Mouse (Mus musculus): ENCODE data around the gene Glod5. TPM values are rescaled to one million over a fixed set of nuclear protein-coding genes. Genes with fewer than 3 reads are reported as not detected.

Gene Glod5
- polyA plus RNA-seq, 1 experiment from 2014 or later, result not detected

DNA sequence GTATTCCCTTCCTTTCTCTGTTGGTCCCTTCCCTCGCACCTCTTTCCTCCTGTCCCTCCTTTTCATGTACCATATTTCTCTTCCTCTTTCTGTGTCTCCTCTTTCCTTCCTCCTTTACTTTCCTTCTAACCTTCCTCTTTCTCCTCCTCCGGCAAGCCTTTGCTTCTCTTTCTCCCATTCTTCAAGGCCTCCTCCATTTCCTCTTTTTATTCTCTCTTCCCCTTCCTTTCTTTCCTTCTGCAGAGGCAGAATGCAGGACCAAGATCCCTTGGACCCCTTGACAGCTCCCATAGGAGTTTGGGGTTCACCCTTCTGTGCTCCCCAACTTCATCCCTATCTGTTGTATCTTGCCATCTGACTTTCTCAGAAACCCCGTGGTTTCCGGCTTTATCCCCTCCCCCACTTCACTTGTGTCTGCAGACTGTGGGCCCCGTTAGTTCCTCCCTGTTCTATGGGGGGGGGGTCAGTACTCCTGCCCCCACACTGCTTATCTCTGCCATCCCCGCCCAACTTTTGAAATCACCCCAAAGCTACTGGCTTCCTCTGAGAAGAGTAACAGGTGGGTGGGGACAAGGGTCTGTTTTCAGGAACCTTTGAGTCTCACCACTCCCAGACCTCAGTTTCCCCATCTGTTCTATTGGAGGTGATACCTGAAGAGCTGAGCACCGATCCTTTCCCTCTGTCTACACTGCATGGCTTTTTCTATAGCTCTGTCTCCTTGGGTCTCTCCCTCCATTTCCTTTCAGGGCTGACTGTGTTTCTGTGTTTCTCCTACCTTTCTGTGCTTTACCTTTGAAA, 54.3 kb downstream of the Glod5 start:
- no peaks in the 10 kb centered on the region for H3K27me3 ChIP-seq (ENCODE audit: control insufficient read depth, insufficient read depth, low read length)
- no peaks in the 10 kb centered on the region for H3K36me3 ChIP-seq (ENCODE audit: control insufficient read depth, insufficient read depth, low read length)
- H3K27ac ChIP-seq (ENCODE audit: low read depth, low read length), result no peak overlapping the region
- DNase-seq (ENCODE audit: low spot score) (no peak), ATAC-seq (ENCODE audit: insufficient read depth, low FRiP score, low TSS enrichment) (no peak)
- H3K4me1 ChIP-seq (ENCODE audit: control insufficient read depth, insufficient read depth, low read length), result no peaks in the 10 kb centered on the region
- 70% methylated on average over 7 of the region's 7 CpGs for WGBS
- no peak overlapping the region for H3K4me3 ChIP-seq (ENCODE audit: low read depth, low read length)
- no peak overlapping the region for H3K4me2 ChIP-seq (ENCODE audit: low read depth)
- H3K9ac ChIP-seq (ENCODE audit: low read length), result no peak overlapping the region
- no peaks in the 10 kb centered on the region for H3K9me3 ChIP-seq (ENCODE audit: control insufficient read depth, low read length)

DNA sequence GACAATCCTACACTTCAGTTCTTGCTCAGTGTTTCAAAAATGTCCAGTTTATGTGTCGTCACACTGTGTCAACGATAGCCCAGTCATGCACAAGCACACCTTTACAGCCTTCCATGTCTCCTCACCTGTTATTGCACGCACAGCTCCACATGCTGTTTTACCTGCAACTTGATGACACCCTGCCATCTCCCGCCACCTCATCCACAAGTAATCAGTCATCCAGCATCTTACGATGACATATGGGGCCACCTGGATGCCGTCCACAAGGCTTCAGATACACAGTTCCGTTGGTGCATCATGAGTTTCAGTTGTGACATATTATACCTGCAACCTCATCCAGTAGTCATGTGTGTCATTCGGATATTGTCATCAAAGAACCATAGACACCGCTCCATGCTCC, 59.4 kb downstream of the Glod5 start:
- no peak overlapping the region for H3K4me2 ChIP-seq (ENCODE audit: low read depth)
- no peaks in the 10 kb centered on the region for H3K27me3 ChIP-seq (ENCODE audit: control insufficient read depth, insufficient read depth, low read length)
- H3K4me3 ChIP-seq (ENCODE audit: low read depth, low read length), result no peak overlapping the region
- H3K36me3 ChIP-seq (ENCODE audit: control insufficient read depth, insufficient read depth, low read length), result no peaks in the 10 kb centered on the region
- DNase-seq (ENCODE audit: low spot score), result no peak
- no peak for ATAC-seq (ENCODE audit: insufficient read depth, low FRiP score, low TSS enrichment)
- no peaks in the 10 kb centered on the region for H3K4me1 ChIP-seq (ENCODE audit: control insufficient read depth, insufficient read depth, low read length)
- 90% methylated on average over 9 of the region's 9 CpGs for WGBS
- H3K9me3 ChIP-seq (ENCODE audit: control insufficient read depth, low read length), result no peaks in the 10 kb centered on the region
- H3K27ac ChIP-seq (ENCODE audit: low read depth, low read length), result no peak overlapping the region
- H3K9ac ChIP-seq (ENCODE audit: low read length), result no peak overlapping the region

Other genes with a start within 250 kb of the Glod5 start
- 51.7 and 57.0 TPM in 2 replicates for gene Gripap1, start 228.7 kb downstream of the Glod5 start, polyA plus RNA-seq (2014; fragmentation: Nextera tagmentation; extraction: Ambion mirVana)
- gene Kcnd1, start 196.2 kb downstream of the Glod5 start, polyA plus RNA-seq (2014; fragmentation: Nextera tagmentation; extraction: Ambion mirVana), result 2.2 and 2.5 TPM in 2 replicates
- 35.9 and 40.8 TPM in 2 replicates for gene Otud5, start 177.1 kb downstream of the Glod5 start, polyA plus RNA-seq (2014; fragmentation: Nextera tagmentation; extraction: Ambion mirVana)
- gene Pim2, start 140.2 kb downstream of the Glod5 start, polyA plus RNA-seq (2014; fragmentation: Nextera tagmentation; extraction: Ambion mirVana), result 5.9 and 7.8 TPM in 2 replicates
- gene Slc35a2, start 134.5 kb downstream of the Glod5 start, polyA plus RNA-seq (2014; fragmentation: Nextera tagmentation; extraction: Ambion mirVana), result 13.8 and 15.3 TPM in 2 replicates
- 137 and 143 TPM in 2 replicates for gene Pqbp1, start 119.2 kb downstream of the Glod5 start, polyA plus RNA-seq (2014; fragmentation: Nextera tagmentation; extraction: Ambion mirVana)
- 171 and 184 TPM in 2 replicates for gene Timm17b, start 119.1 kb downstream of the Glod5 start, polyA plus RNA-seq (2014; fragmentation: Nextera tagmentation; extraction: Ambion mirVana)
- not detected in 2 replicates for gene Gm10491, start 110.7 kb downstream of the Glod5 start, polyA plus RNA-seq (2014; fragmentation: Nextera tagmentation; extraction: Ambion mirVana)
- gene Gm10490, start 109.0 kb downstream of the Glod5 start, polyA plus RNA-seq (2014; fragmentation: Nextera tagmentation; extraction: Ambion mirVana), result not detected in 2 replicates
- 29.6 and 33.1 TPM in 2 replicates for gene Pcsk1n, start 98.7 kb downstream of the Glod5 start, polyA plus RNA-seq (2014; fragmentation: Nextera tagmentation; extraction: Ambion mirVana)
- gene Eras, start 89.9 kb downstream of the Glod5 start, polyA plus RNA-seq (2014; fragmentation: Nextera tagmentation; extraction: Ambion mirVana), result not detected in 2 replicates
- gene Hdac6, start 70.6 kb downstream of the Glod5 start, polyA plus RNA-seq (2014; fragmentation: Nextera tagmentation; extraction: Ambion mirVana), result 51.6 and 53.6 TPM in 2 replicates
- gene Gata1, start 40.4 kb downstream of the Glod5 start, polyA plus RNA-seq (2014; fragmentation: Nextera tagmentation; extraction: Ambion mirVana), result 4.7 and 4.9 TPM in 2 replicates
- 82.5 and 84.8 TPM in 2 replicates for gene Suv39h1, start 56.3 kb upstream of the Glod5 start, polyA plus RNA-seq (2014; fragmentation: Nextera tagmentation; extraction: Ambion mirVana)
- 0.19 and 0.32 TPM in 2 replicates for gene Was, start 72.0 kb upstream of the Glod5 start, polyA plus RNA-seq (2014; fragmentation: Nextera tagmentation; extraction: Ambion mirVana)
- 25.6 and 27.3 TPM in 2 replicates for gene Wdr13, start 114.4 kb upstream of the Glod5 start, polyA plus RNA-seq (2014; fragmentation: Nextera tagmentation; extraction: Ambion mirVana)
- 400 and 423 TPM in 2 replicates for gene Rbm3, start 127.4 kb upstream of the Glod5 start, polyA plus RNA-seq (2014; fragmentation: Nextera tagmentation; extraction: Ambion mirVana)
- 13.5 and 14.8 TPM in 2 replicates for gene Tbc1d25, start 157.7 kb upstream of the Glod5 start, polyA plus RNA-seq (2014; fragmentation: Nextera tagmentation; extraction: Ambion mirVana)
- 34.5 and 34.9 TPM in 2 replicates for gene Ebp, start 175.0 kb upstream of the Glod5 start, polyA plus RNA-seq (2014; fragmentation: Nextera tagmentation; extraction: Ambion mirVana)
- 23.8 and 24.6 TPM in 2 replicates for gene Porcn, start 188.0 kb upstream of the Glod5 start, polyA plus RNA-seq (2014; fragmentation: Nextera tagmentation; extraction: Ambion mirVana)
- gene Ftsj1, start 233.9 kb upstream of the Glod5 start, polyA plus RNA-seq (2014; fragmentation: Nextera tagmentation; extraction: Ambion mirVana), result 48.0 and 55.7 TPM in 2 replicates